Mouse (Mus musculus): Measurements from ENCODE around the gene Crybb2.

The Crybb2 gene

GRCm38 (mm10) chr5:113090750-113091149 is 20.8 kb upstream of the Crybb2 start:
- WGBS = 83% methylated on average over 11 of the region's 11 CpGs

- WGBS = 86% methylated on average over 24 of the region's 24 CpGs
Observed at GRCm38 (mm10) chr5:113090077-113090690, 20.3 kb upstream of the Crybb2 start.

- WGBS = 73% methylated on average over 2 of the region's 2 CpGs
Observed at GRCm38 (mm10) chr5:113087465-113087864, 17.5 kb upstream of the Crybb2 start.

DNA sequence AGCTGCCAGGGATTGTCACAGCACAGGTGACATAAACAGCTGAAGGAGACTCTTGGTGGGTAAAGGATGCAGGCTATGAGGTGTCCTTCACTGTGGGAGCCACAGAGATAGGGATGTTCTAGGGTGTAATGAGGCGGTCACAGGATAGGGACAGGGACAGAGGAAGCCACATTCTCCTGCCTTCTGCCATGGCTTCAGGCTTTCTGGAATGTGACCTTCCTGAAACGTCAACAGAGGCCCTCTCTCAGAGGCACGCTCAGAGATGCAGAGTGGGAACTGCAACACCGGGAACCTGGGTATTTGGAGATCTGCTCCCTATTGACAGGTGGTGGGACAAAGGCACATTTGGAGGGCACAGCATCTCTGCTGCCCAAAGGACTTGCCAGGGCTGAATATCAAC is 17.1 kb upstream of the Crybb2 start:
- 57% methylated on average over 4 of the region's 4 CpGs for WGBS

DNA sequence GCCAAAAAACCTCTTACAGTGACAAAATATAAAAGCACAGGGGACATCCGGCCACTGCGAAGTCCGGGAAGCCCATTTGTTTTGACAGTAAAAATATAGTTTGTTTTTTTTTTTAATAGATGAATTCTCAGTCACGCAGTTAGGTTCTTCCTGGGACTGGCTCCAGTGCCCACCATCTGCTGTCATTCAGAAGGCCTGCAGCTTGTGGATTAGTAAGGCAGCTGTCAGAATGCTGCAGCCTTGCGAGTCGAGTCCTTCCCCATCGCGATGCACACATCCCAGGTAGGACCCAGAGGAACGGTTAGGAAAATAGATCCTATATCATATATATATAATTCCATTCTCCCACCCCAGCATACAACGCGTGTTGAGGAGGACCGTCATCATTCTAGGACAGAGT is 16.5 kb upstream of the Crybb2 start:
- 32% methylated on average over 12 of the region's 12 CpGs for WGBS

DNA sequence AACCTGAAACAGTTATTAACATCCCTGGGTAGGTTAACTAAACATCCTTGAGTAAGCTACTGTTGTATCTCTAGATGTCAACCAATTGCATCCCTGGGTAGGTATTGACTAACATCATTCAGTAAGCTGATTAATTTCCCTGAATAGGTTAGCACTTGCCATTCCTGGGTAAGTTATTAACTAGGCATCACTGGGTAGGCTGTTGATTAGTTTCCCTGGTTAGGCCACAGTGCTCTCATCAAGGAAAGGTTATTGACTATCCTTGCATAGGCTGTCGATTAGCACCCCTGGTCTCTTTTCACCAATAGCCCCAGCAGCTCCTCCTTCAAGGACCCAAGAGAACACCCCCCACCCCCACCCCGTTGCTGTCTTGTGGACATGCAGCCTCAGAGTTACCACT is 16.0 kb upstream of the Crybb2 start:
- 41% methylated on average over 2 of the region's 2 CpGs for WGBS

- 75% methylated on average over 2 of the region's 2 CpGs for WGBS
Observed at GRCm38 (mm10) chr5:113084309-113084708, 14.4 kb upstream of the Crybb2 start.

DNA sequence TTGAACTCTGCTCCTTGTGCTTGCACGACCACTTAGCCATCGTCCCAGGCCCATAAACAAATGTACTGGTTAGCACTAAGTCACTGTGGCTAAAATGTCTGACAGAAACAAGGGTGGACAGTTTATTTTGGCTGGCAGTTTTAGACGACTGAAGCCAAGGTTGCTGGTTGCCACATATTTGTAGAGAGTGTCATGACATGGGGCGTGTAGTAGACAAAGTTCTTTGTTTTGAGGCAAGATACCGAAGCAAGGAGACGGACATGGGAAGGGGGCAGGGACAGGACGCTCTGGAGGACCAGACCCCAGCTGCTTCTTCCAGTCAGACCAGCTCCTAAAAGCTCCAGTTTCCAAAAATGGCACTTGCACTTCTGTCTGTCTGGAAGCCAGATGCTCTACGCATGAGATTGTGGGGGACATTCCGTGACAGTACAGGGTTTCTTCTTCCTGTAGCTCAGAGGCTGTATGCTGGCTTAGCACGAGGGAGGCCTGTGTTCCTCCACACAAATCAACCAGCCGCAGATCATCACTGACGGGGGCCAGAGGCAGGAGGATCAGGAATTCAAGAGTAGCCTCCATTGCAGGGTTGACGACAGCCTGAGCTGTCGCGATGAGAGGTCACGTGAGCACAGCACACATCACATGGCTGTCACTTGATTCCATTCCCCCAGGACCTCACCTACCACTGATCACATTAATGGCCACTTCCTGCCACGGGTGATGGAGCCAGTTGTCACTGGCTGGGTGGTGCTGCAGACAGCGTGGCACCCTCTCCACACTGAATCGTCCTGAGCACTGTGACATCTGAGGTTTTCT is 12.6 kb upstream of the Crybb2 start:
- 48% methylated on average over 19 of the region's 19 CpGs for WGBS

DNA sequence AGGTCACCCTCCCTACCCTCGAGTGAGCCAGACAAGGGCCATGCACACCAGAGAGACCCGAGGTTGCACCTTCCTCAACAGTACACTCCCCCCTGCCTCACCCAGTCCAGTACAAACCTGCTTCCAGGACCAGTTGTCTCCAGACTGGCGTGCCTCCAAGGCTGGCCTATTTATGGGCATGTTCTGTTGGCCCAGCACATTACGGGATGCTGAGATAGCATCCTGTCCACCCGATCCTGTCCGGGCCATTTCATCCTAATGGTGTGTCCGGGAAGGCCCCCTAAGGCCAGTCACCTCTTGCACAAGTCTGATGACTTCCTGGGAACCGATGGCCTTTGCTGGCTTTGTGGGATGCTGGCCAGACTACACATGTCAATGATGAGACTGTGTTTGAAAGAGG is 11.5 kb upstream of the Crybb2 start, which contains the start of gene Crybb3:
TSS of gene Crybb3 (minus strand) at position 146 of the 400 bp plus-strand sequence.
- 54% methylated on average over 8 of the region's 8 CpGs for WGBS

GRCm38 (mm10) chr5:113081020-113081419 is 11.1 kb upstream of the Crybb2 start:
- WGBS = 86% methylated on average over 9 of the region's 9 CpGs

DNA sequence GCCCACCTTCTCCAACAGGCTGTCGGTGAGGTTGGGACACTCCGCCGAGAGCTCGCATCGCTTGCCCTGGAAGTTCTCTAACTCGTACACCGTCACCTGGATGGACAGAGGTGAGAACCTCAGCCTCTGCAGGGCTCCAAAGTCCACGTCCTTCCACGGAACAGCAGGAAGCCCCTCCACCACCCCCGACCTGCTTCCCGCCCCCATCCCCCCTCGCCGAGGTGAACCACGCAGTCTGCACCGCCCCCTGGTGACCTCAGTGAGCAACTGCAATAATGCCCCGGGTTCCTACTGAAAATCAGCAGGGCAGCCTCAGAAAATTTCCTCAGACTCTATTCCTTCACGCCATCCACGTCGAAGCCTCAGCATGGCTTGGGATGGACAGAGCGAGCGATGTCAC is 9.9 kb upstream of the Crybb2 start:
- WGBS = 24% methylated on average over 21 of the region's 21 CpGs

DNA sequence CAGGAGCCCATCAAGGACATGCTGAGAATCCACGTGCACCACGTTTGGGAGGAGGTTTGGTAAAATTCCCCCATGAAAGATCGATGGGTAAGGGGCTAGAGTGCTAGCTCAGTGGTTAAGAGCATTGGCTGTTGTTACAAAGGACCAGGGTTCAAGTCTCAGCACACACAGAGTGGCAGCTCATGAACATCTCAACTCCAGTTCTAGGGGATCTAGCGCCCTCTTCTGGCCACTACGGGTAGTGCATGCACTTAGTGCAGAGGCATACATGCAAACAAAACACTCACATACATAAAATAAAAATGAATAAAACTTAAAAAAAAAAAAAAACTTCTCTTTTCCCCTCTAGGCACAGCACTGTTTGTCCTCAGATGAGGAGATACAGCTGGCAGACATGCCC is 8.8 kb upstream of the Crybb2 start:
- 68% methylated on average over 5 of the region's 5 CpGs for WGBS

- 8% methylated on average over 16 of the region's 16 CpGs for WGBS
Observed at GRCm38 (mm10) chr5:113054308-113054707, 15.6 kb downstream of the Crybb2 start.

GRCm38 (mm10) chr5:113050581-113051185 is 19.2 kb downstream of the Crybb2 start:
- WGBS = 47% methylated on average over 7 of the region's 7 CpGs

DNA sequence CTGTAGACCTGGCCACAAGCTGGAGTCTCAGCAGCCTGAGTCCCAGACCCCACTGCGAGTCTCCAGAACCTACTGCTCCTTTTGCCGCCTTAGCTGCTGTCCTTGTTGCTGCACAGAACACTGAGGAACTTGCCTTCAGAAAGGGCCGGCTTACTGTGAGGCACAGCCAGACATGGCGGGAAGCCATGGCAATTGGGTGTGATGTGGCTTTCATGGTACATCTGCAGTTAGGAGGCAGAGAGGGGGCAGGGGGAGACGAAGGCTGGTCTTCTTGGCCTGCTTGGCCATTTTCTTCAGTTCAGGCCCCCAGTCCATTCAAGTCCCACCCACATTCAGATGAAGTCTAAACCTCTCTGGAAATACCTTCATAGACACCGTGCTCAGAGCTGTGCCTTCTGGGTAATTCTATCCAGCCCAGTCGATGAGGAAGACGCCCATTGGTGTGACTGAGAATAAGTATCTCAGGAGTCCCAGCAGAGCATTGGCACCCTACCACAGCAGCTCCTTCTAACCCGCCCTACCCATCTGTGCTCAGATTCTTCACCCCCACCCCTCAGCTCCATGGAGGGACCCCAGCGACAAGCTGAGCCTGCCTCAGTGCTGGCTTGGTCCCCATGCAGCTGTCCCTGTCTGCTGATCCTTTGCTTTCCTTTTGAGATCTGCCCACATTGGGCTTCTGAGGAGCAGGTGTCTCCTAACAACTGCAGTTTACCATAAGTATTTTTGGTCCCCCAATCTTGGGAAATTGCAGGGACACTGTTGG is 24.2 kb downstream of the Crybb2 start:
- WGBS = 57% methylated on average over 10 of the region's 10 CpGs

DNA sequence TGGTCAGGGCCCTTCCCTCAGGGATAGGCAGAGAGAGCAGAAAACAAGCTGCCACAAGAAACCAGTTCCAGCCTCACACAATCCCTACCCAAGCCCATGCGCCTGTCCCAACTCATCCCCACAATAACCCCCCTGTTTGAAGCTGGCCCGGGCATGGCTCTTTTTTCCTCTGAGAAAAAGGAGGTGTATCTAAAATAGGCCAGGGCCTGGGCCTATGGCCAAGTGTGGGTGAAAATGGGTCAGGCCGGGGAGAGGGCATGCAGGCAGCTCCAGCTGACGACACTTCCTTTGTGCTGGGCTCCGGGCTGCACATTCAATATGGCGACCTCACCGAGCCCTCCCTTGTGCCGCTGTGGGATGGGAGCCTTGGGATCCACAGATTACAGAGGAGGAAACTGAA is 26.4 kb downstream of the Crybb2 start:
- WGBS = 49% methylated on average over 8 of the region's 8 CpGs

- WGBS = 11% methylated on average over 5 of the region's 5 CpGs
Observed at GRCm38 (mm10) chr5:113041567-113042071, 28.3 kb downstream of the Crybb2 start.

GRCm38 (mm10) chr5:113040776-113041175 is 29.1 kb downstream of the Crybb2 start:
- 43% methylated on average over 6 of the region's 6 CpGs for WGBS

GRCm38 (mm10) chr5:113038601-113039000 is 31.3 kb downstream of the Crybb2 start:
- 50% methylated on average over 6 of the region's 6 CpGs for WGBS

DNA sequence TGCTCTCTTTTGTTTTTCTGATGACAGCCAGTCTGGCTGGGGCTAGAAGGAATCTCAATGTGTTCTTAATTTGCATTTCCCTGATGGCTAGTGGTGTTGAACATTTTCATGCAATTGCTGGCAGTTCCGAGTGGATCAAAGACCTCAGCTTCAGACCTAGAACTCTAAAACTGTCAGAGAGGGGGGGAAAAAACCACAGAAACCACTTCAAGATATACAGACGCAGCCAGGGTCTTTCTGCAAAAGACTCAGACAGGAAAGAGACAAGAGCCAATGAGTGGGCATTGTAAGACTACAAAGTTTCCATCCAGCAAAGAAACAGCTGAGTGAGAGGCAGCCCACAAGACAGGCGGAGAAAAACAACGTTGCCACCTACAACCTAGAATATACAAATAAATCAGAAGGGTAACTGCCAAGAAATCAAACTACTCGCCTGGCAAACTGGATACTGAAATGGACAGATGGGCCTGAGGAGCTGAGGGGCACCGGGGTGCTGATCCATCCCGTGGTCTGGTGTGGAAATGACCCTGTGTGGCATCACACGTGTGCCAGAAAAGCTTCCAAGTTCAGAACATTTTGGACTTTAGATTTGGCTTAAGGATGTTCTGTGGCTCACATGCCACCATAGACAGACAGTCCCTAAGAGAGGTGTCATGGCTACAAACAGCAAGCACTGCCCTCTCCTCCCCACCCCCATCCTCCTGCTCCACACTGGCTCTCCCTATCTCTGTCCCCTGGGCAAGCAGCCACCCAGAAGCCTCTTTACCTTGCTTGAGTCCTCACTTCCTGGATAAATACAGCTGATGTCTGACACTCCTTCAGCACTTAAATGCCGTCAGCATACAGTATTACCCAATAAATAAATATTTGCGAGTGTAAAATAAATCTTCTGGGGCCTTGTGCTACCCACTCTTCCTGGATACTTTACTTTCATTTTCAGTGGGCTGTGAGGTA is 34.5 kb downstream of the Crybb2 start:
- WGBS = 45% methylated on average over 10 of the region's 10 CpGs
